Mouse (Mus musculus) embryonic facial prominence, embryonic 14.5 days (tissue): ENCODE results near the gene Gm20890. TPM values are rescaled to one million over a fixed set of nuclear protein-coding genes. Genes with fewer than 3 reads are reported as not detected.
"Not testable (repeated sequence)": the region's sequence is repeated elsewhere in the genome, so short reads cannot be mapped to it uniquely, and the experiment has no call there.

Experiments used
- ATAC-seq: fragments of 200-750 bp; cut with Nextera tagmentation; 2 replicates; pipeline ENCODE4 v1.8.0; 2017; ENCODE audit warnings: low read depth, moderate number of reproducible peaks, moderate TSS enrichment
- DNase-seq: peaks from one replicate; pipeline ENCODE4 v3.0.0-alpha.2; 2015; ENCODE audit warnings: low spot score
- H3K27ac ChIP-seq: fragments of 300-500 bp; sonication (generic); replicated peaks from 2 replicates; pipeline ENCODE4 v1.5.1; 2014; ENCODE audit warnings: low read depth, mild to moderate bottlenecking, low read length, moderate library complexity
- H3K27me3 ChIP-seq: fragments of 300-500 bp; sonication (generic); replicated peaks from 2 replicates; pipeline ENCODE4 v1.6.1; 2014; ENCODE audit warnings: low read length; ENCODE audit not compliant: control insufficient read depth, insufficient read depth
- H3K36me3 ChIP-seq: fragments of 300-500 bp; sonication (generic); 2 replicates; pipeline ENCODE4 v1.6.1; 2014; ENCODE audit warnings: low read length, mixed read lengths; ENCODE audit not compliant: control insufficient read depth, insufficient read depth
- H3K4me1 ChIP-seq: fragments of 300-500 bp; sonication (generic); 2 replicates; pipeline ENCODE4 v1.6.1; 2014; ENCODE audit warnings: antibody characterized with exemption, low read length; ENCODE audit not compliant: control insufficient read depth, insufficient read depth
- H3K4me2 ChIP-seq: fragments of 300-500 bp; sonication (generic); 2 replicates; pipeline ENCODE4 v1.6.1; 2014; ENCODE audit warnings: low read depth, mild to moderate bottlenecking, low read length, moderate library complexity, mixed read lengths
- H3K4me3 ChIP-seq: fragments of 300-500 bp; sonication (generic); 2 replicates; pipeline ENCODE4 v1.5.1; 2014; ENCODE audit warnings: low read depth, mild to moderate bottlenecking, low read length
- H3K9ac ChIP-seq: fragments of 300-500 bp; sonication (generic); 2 replicates; pipeline ENCODE4 v1.6.1; 2014; ENCODE audit warnings: low read depth, mild to moderate bottlenecking, low read length, moderate library complexity, mixed read lengths
- H3K9me3 ChIP-seq: fragments of 300-500 bp; sonication (generic); 2 replicates; pipeline ENCODE4 v1.6.1; 2016; ENCODE audit warnings: low read length; ENCODE audit not compliant: control insufficient read depth
- WGBS: fragments of 180-500 bp; shearing (Covaris S2); extraction: QIAGEN DNeasy Blood & Tissue Kit; methylation state at CpG from one replicate; pipeline ENCODE4 v1.1.7; 2014; 5-methylcytosine and 5-hydroxymethylcytosine counted together
- polyA plus RNA-seq: library from polyadenylated mRNA; unstranded; fragments of >200 nt; fragmentation: Nextera tagmentation; extraction: Ambion mirVana; gene quantifications from 2 replicates; pipeline ENCODE4 v1.2.1, GENCODE M21; 2014

Gm20890 gene
- not detected in 2 replicates for polyA plus RNA-seq

GRCm38 (mm10) chrY:26776699-26777098, at the start of gene Gm20890:
Gene Gm20890, minus strand, starts transcription at chrY:26776799.
- DNase-seq, ATAC-seq, H3K27me3 ChIP-seq, H3K9ac ChIP-seq, H3K9me3 ChIP-seq, H3K36me3 ChIP-seq, H3K4me1 ChIP-seq, H3K27ac ChIP-seq, H3K4me2 ChIP-seq, H3K4me3 ChIP-seq: not testable (repeated sequence)
- WGBS, result no CpG with 5 or more reads among the region's 5 CpGs
